Mouse (Mus musculus): Measurements from ENCODE around the gene Ip6k2. TPM values are rescaled to one million over a fixed set of nuclear protein-coding genes. Genes with fewer than 3 reads are reported as not detected.

Gene Ip6k2
- total and polyA plus RNA-seq, 3 experiments, result 23.6 to 28.4 (median 27.2) TPM

GRCm38 (mm10) chr9:108827906-108828305 is 44.3 kb downstream of the Ip6k2 start:
- no peak overlapping the region for H3K9ac ChIP-seq (ENCODE audit: insufficient read depth, low read depth)
- in situ Hi-C loops (cut with MboI; ENCODE audit: low pct_ligation_motif_present, low pct_unique_long_range_greater_than_20kb, low sequenced_read_pairs), result no loop called here

GRCm38 (mm10) chr9:108831637-108832036 is 48.0 kb downstream of the Ip6k2 start:
- no peak overlapping the region for H3K9ac ChIP-seq (ENCODE audit: insufficient read depth, low read depth)

More at GRCm38 (mm10) chr9:108827906-108828305, 44.3 kb downstream of the Ip6k2 start:
- Histone ChIP-seq H3K79me2 (replicated peaks; ENCODE audit: control insufficient read depth, extremely low read depth, insufficient read depth, poor library complexity, severe bottlenecking) (no peaks in the 10 kb centered on the region), H3K36me3 (replicated peaks in 1 of 2; ENCODE audit: control insufficient read depth in 1 of 2, insufficient read depth in 1 of 2, low read length in 1 of 2) (no peaks in the 10 kb centered on the region), H3K9me3 (replicated peaks; ENCODE audit: low read length) (peaks cover 32% of the 10 kb centered on the region), H3K4me1 (ENCODE audit: control insufficient read depth in 1 of 2, insufficient read depth in 2 of 2) (peaks cover 0 to 7% of the 10 kb centered on the region in 2 experiments; a peak in 2 of 4 replicates), H3K4me2 (ENCODE audit: insufficient read depth, low read depth, poor library complexity, severe bottlenecking) (no peak overlapping the region), H3K4me3 (replicated peaks in 1 of 3; ENCODE audit: low read depth in 2 of 3, low read length in 2 of 3, poor library complexity in 1 of 3) (no peak overlapping the region), H3K27me3 (replicated peaks) (peaks cover 28% of the 10 kb centered on the region), H3K27ac (ENCODE audit: insufficient read depth, low read depth) (no peak overlapping the region)
- no peak for TF ChIP-seq UBTF (IDR thresholded peaks at IDR 0.05; ENCODE audit: low read depth, low read length)
- no peak for TF ChIP-seq KAT2A (IDR thresholded peaks at IDR 0.05; ENCODE audit: insufficient replicate concordance, low read length)
- TF ChIP-seq NELFE (IDR thresholded peaks at IDR 0.05; ENCODE audit: low read depth, low read length), result no peak
- TF ChIP-seq CHD1 (IDR thresholded peaks at IDR 0.05; ENCODE audit: low read depth, low read length), result no peak
- no peak for DNase-seq (ENCODE audit: extremely low read depth)
- dilution Hi-C loops (cut with MboI; ENCODE audit: extremely low pct_ligation_motif_present, extremely low pct_unique_long_range_greater_than_20kb, low sequenced_read_pairs), result no loop called here

DNA sequence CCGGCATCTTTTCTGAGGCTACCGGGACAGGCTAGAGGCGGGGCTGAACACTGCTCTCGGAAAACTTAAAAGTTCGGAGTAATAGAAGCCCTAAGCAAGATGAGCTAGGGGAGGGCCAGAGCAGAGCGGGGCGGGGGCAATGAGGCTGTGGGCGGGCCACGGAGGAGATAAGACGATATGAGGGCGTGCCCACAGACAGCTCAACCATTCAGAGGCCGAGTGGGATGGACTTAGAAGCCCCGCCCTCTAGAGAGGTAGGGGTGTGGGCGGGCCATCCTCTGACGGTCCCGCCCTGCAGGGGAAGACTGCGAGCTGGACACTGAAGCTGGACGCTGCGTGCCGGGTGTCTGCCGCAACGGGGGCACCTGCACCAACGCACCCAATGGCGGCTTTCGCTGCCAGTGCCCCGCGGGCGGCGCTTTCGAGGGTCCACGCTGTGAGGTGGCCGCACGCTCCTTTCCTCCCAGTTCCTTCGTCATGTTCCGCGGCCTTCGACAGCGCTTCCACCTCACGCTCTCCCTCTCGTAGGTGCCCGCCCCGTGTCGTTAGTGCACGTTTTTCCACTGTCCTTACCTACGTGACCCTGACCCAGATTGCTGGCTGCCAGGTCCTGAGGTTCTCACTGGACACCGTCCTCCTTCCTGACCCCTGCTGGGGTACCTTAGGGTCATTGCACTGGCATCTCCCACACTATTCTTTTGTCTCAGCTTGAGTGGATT is 49.0 kb downstream of the Ip6k2 start:
- Histone ChIP-seq H3K27me3 (replicated peaks) (peaks cover 74% of the 10 kb centered on the region), H3K9ac (ENCODE audit: insufficient read depth, low read depth) (no peak overlapping the region), H3K36me3 (replicated peaks in 1 of 2; ENCODE audit: control insufficient read depth in 1 of 2, insufficient read depth in 1 of 2, low read length in 1 of 2) (no peaks in the 10 kb centered on the region), H3K27ac (ENCODE audit: insufficient read depth, low read depth) (no peak overlapping the region), H3K9me3 (replicated peaks; ENCODE audit: low read length) (peaks cover 17% of the 10 kb centered on the region), H3K79me2 (replicated peaks; ENCODE audit: control insufficient read depth, extremely low read depth, insufficient read depth, poor library complexity, severe bottlenecking) (no peaks in the 10 kb centered on the region), H3K4me1 (ENCODE audit: control insufficient read depth in 1 of 2, insufficient read depth in 2 of 2) (peaks cover 0 to 7% of the 10 kb centered on the region in 2 experiments; a peak in 2 of 4 replicates), H3K4me3 (replicated peaks in 1 of 3; ENCODE audit: low read depth in 2 of 3, low read length in 2 of 3, poor library complexity in 1 of 3) (peak overlapping the region in 1 of 3 experiments; percentile 27), H3K4me2 (ENCODE audit: insufficient read depth, low read depth, poor library complexity, severe bottlenecking) (peak overlapping the region; percentile 6; the same call in 1 of the 2 replicates)
- TF ChIP-seq TBP (conservative IDR thresholded peaks at IDR 0.05; ENCODE audit: low read depth, low read length), result no peak
- TF ChIP-seq USF1 (IDR thresholded peaks at IDR 0.05; ENCODE audit: low read depth, low read length), result no peak
- TF ChIP-seq ETS1 (conservative IDR thresholded peaks at IDR 0.05; ENCODE audit: low read depth, low read length), result no peak
- no peak for TF ChIP-seq RAD21 (IDR thresholded peaks at IDR 0.05; ENCODE audit: low read depth, low read length)
- dilution Hi-C loops (cut with MboI; ENCODE audit: extremely low pct_ligation_motif_present, extremely low pct_unique_long_range_greater_than_20kb, low sequenced_read_pairs), result no loop called here
- in situ Hi-C loops (cut with MboI; ENCODE audit: low pct_ligation_motif_present, low pct_unique_long_range_greater_than_20kb, low sequenced_read_pairs), result no loop called here
- DNase-seq (ENCODE audit: extremely low read depth), result peak; percentile 41

More at GRCm38 (mm10) chr9:108831637-108832036, 48.0 kb downstream of the Ip6k2 start:
- H3K36me3 ChIP-seq (replicated peaks in 1 of 2; ENCODE audit: control insufficient read depth in 1 of 2, insufficient read depth in 1 of 2, low read length in 1 of 2), result no peaks in the 10 kb centered on the region
- peaks cover 26% of the 10 kb centered on the region for H3K9me3 ChIP-seq (replicated peaks; ENCODE audit: low read length)
- no peak for TF ChIP-seq USF1 (IDR thresholded peaks at IDR 0.05; ENCODE audit: low read depth, low read length)
- TF ChIP-seq ZC3H11A (IDR thresholded peaks at IDR 0.05; ENCODE audit: low read depth, low read length), result no peak
- TF ChIP-seq SMC3 (IDR thresholded peaks at IDR 0.05; ENCODE audit: low read depth, low read length), result no peak
- no peak for TF ChIP-seq IRF4 (IDR thresholded peaks at IDR 0.05; ENCODE audit: low read depth, low read length)
- no peak for TF ChIP-seq MXI1 (IDR thresholded peaks at IDR 0.05; ENCODE audit: low read depth, low read length)
- no peak for TF ChIP-seq MEF2A (IDR thresholded peaks at IDR 0.05; ENCODE audit: borderline replicate concordance, low read depth, low read length)
- TF ChIP-seq MAFK (IDR thresholded peaks at IDR 0.05; ENCODE audit: insufficient replicate concordance, low read length), result no peak
- DNase-seq (ENCODE audit: extremely low read depth), result no peak
- peak overlapping the region in 1 of 3 experiments; percentile 27 for H3K4me3 ChIP-seq (replicated peaks in 1 of 3; ENCODE audit: low read depth in 2 of 3, low read length in 2 of 3, poor library complexity in 1 of 3)
- dilution Hi-C loops (cut with MboI; ENCODE audit: extremely low pct_ligation_motif_present, extremely low pct_unique_long_range_greater_than_20kb, low sequenced_read_pairs) (no loop called here), in situ Hi-C loops (cut with MboI; ENCODE audit: low pct_ligation_motif_present, low pct_unique_long_range_greater_than_20kb, low sequenced_read_pairs) (no loop called here)
- H3K4me1 ChIP-seq (ENCODE audit: control insufficient read depth in 1 of 2, insufficient read depth in 2 of 2), result peaks cover 0 to 7% of the 10 kb centered on the region in 2 experiments; a peak in 2 of 4 replicates
- H3K79me2 ChIP-seq (replicated peaks; ENCODE audit: control insufficient read depth, extremely low read depth, insufficient read depth, poor library complexity, severe bottlenecking), result no peaks in the 10 kb centered on the region
- H3K27ac ChIP-seq (ENCODE audit: insufficient read depth, low read depth), result no peak overlapping the region
- H3K27me3 ChIP-seq (replicated peaks), result peaks cover 65% of the 10 kb centered on the region
- H3K4me2 ChIP-seq (ENCODE audit: insufficient read depth, low read depth, poor library complexity, severe bottlenecking), result peak overlapping the region; percentile 6; the same call in 1 of the 2 replicates
